22 mouse cellular contexts compared by ENCODE assay signal in genomic region chr6:54762499-54762898, GRCm38 (mm10). TPM values are rescaled to one million over a fixed set of nuclear protein-coding genes. Genes with fewer than 3 reads are reported as not detected.
DNase-seq lines count a peak whose midpoint lies in the region; ATAC-seq and TF ChIP-seq lines count a peak whose summit lies in the region.
"Had no signal": no experiment of that assay in that cellular context is flagged by ENCODE, and none has a peak within 500 bp of the region (broad histone marks: within the 10 kb centered on the region; RNA-seq: fewer than 3 reads in every experiment).

No protein-coding gene starts in this region.

- no peak overlapping the region for H3K4me3 ChIP-seq in kidney, adult 2 months (ENCODE audit: insufficient read depth, low read depth, low read length)
- no peak overlapping the region for H3K4me3 ChIP-seq in thymus, adult 2 months (ENCODE audit: control insufficient read depth, insufficient read depth, low read length)
- H3K4me3 ChIP-seq in intestine, embryonic 16.5 days (ENCODE audit: low read length) = no peak overlapping the region
- H3K4me3 ChIP-seq: embryonic facial prominence, embryonic 13.5 days; forebrain, embryonic 12.5 days; heart, adult 2 months; heart, embryonic 15.5 days; hindbrain, embryonic 13.5 days had no signal

- peaks cover 11% of the 10 kb centered on the region; the same call in 1 of the 2 replicates for H3K4me1 ChIP-seq in kidney, adult 2 months (ENCODE audit: control insufficient read depth, insufficient read depth, low read length)
- peaks cover 48% of the 10 kb centered on the region for H3K4me1 ChIP-seq in thymus, adult 2 months (replicated peaks; ENCODE audit: control insufficient read depth, insufficient read depth, low read length)
- peaks cover 8% of the 10 kb centered on the region for H3K4me1 ChIP-seq in intestine, embryonic 16.5 days (ENCODE audit: control insufficient read depth, insufficient read depth, low read length)

- H3K4me2 ChIP-seq in intestine, embryonic 16.5 days (ENCODE audit: low read depth, low read length) = no peak overlapping the region
- H3K4me2 ChIP-seq: embryonic facial prominence, embryonic 13.5 days; forebrain, embryonic 12.5 days; heart, embryonic 11.5 days; heart, embryonic 15.5 days; hindbrain, embryonic 13.5 days had no signal

- no peaks in the 10 kb centered on the region for H3K27me3 ChIP-seq in kidney, adult 2 months (replicated peaks; ENCODE audit: control insufficient read depth, insufficient read depth, low read length)
- no peaks in the 10 kb centered on the region for H3K27me3 ChIP-seq in thymus, adult 2 months (ENCODE audit: control insufficient read depth, insufficient read depth, low read length)
- H3K27me3 ChIP-seq in intestine, embryonic 16.5 days (replicated peaks; ENCODE audit: control insufficient read depth, insufficient read depth, low read length) = no peaks in the 10 kb centered on the region
- H3K27me3 ChIP-seq: heart, embryonic 15.5 days; Patski had no signal

- H3K36me3 ChIP-seq in kidney, adult 2 months (ENCODE audit: control insufficient read depth, insufficient read depth, low read length) = no peaks in the 10 kb centered on the region
- no peaks in the 10 kb centered on the region for H3K36me3 ChIP-seq in thymus, adult 2 months (ENCODE audit: control insufficient read depth, insufficient read depth, low read length)
- H3K36me3 ChIP-seq in intestine, embryonic 16.5 days (ENCODE audit: control insufficient read depth, insufficient read depth, low read length) = no peaks in the 10 kb centered on the region
- H3K36me3 ChIP-seq: embryonic facial prominence, embryonic 13.5 days; forebrain, embryonic 12.5 days; heart, embryonic 15.5 days; hindbrain, embryonic 13.5 days had no signal

- no peak overlapping the region for H3K9ac ChIP-seq in intestine, embryonic 16.5 days (ENCODE audit: low read depth, low read length)
- H3K9ac ChIP-seq: embryonic facial prominence, embryonic 13.5 days; forebrain, embryonic 12.5 days; heart, embryonic 15.5 days; hindbrain, embryonic 13.5 days had no signal

- no peaks in the 10 kb centered on the region for H3K9me3 ChIP-seq in intestine, embryonic 16.5 days (ENCODE audit: control insufficient read depth, low read length)
- H3K9me3 ChIP-seq: embryonic facial prominence, embryonic 13.5 days; forebrain, embryonic 12.5 days; heart, embryonic 15.5 days; hindbrain, embryonic 13.5 days had no signal

- TF ChIP-seq CTCF in kidney, adult 2 months (conservative IDR thresholded peaks at IDR 0.05; ENCODE audit: insufficient read depth, insufficient read length, low read depth, low read length) = no peak
- TF ChIP-seq CTCF in thymus, adult 2 months (IDR thresholded peaks at IDR 0.05; ENCODE audit: borderline replicate concordance, control insufficient read depth, extremely low read depth, insufficient read depth, low read length, poor library complexity) = no peak

- H3K27ac ChIP-seq in kidney, adult 2 months (ENCODE audit: insufficient read depth, low read depth, low read length) = peak overlapping the region; percentile 77
- no peak overlapping the region for H3K27ac ChIP-seq in thymus, adult 2 months (ENCODE audit: control insufficient read depth, insufficient read depth, low read length)
- H3K27ac ChIP-seq in intestine, embryonic 16.5 days (ENCODE audit: low read length) = no peak overlapping the region
- H3K27ac ChIP-seq: embryonic facial prominence, embryonic 13.5 days; forebrain, embryonic 12.5 days; heart, adult 2 months; heart, embryonic 15.5 days; hindbrain, embryonic 13.5 days had no signal

- DNase-seq in kidney, adult 2 months = no peak
- DNase-seq in kidney, adult 8-10 months = no peak
- DNase-seq in thymus, postnatal 0 days (ENCODE audit: low spot score) = peak; percentile 73
- DNase-seq in thymus, adult 2 months = no peak
- DNase-seq in yolk sac, embryonic 10.5 days (ENCODE audit: low spot score) = peak; percentile 70
- DNase-seq in layer of hippocampus, adult 9-10 months (ENCODE audit: low spot score) = no peak
- DNase-seq: adrenal gland, postnatal 14 days; cerebellum, adult 11-12 months; cerebellum, adult 9-10 months; cerebellum, postnatal 25 days; gastrocnemius, postnatal 14 days; heart, adult 2 months; heart, postnatal 14 days had no signal

- 50% methylated on average over 5 of the region's 5 CpGs for WGBS in kidney, adult 2 months
- 50% methylated on average over 5 of the region's 5 CpGs for WGBS in thymus, adult 2 months
- WGBS in intestine, embryonic 16.5 days = 40% methylated on average over 5 of the region's 5 CpGs

- TF ChIP-seq POLR2A in kidney, adult 2 months (IDR thresholded peaks at IDR 0.05; ENCODE audit: low read depth, low read length) = no peak
- TF ChIP-seq POLR2A in thymus, adult 2 months (IDR thresholded peaks at IDR 0.05; ENCODE audit: control insufficient read depth, extremely low read depth, insufficient read depth, low read length, poor library complexity) = no peak

- ATAC-seq in intestine, embryonic 16.5 days = peak; percentile 23; the same call in 1 of the 2 replicates
- ATAC-seq: activated CD4-positive, CD25-positive, alpha-beta regulatory T cell, adult 4 months; forebrain, embryonic 16.5 days; Patski had no signal

RNA-seq across cellular contexts. Expression of gene Znrf2, which starts 54.2 kb away (rescaled TPM):
- 17.0 and 18.1 TPM in 2 replicates for polyA plus RNA-seq in kidney, adult 2 months (2012; rRNA removed)
- polyA plus RNA-seq in thymus, postnatal 0 days (2015; fragmentation: Nextera tagmentation; extraction: Ambion mirVana) = 14.9 and 20.8 TPM in 2 replicates
- 17.5 and 20.9 TPM in 2 replicates for polyA plus RNA-seq in thymus, adult 2 months (2012; rRNA removed)
- 5.0 and 5.5 TPM in 2 replicates for polyA plus RNA-seq in intestine, embryonic 16.5 days (2015; fragmentation: Nextera tagmentation; extraction: Ambion mirVana)

Comparison
In these comparisons a context has a peak if more than half of its experiments do, and no peak if none do; other contexts are left out.
1. DNase-seq: peak in thymus, postnatal 0 days (single experiment) and yolk sac, embryonic 10.5 days (single experiment); none in kidney, adult 2 months (single experiment), kidney, adult 8-10 months (0 of 2), thymus, adult 2 months (single experiment) and layer of hippocampus, adult 9-10 months (single experiment).